ENCODE assay signal across 9 mouse cellular contexts in the genomic region with DNA sequence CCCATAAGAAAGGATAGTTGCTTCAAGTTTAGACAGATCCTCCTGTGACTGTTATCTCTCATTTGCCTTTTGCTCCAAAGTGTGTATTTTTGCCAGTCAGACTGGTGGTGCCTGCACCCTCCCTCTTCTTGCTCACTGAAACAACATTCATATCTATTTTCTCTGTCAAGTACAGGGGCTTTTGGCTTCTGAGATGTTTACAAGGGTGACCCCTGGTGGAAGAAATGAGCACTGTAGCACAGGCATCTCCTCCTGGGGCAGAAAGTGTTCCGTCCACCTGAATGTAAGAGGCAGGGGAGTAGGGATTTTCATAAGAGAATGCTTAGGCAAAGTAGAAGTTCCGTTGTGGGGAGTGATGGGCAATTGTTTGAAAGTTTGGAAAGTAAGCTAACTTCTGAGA. TPM values are rescaled to one million over a fixed set of nuclear protein-coding genes. Genes with fewer than 3 reads are reported as not detected.
DNase-seq lines count a peak whose midpoint lies in the region; ATAC-seq and TF ChIP-seq lines count a peak whose summit lies in the region.
"Had no signal": no experiment of that assay in that cellular context is flagged by ENCODE, and none has a peak within 500 bp of the region (broad histone marks: within the 10 kb centered on the region; RNA-seq: fewer than 3 reads in every experiment).

No protein-coding gene starts in this region.

- no peak overlapping the region for H3K4me3 ChIP-seq in cortical plate, adult 2 months (ENCODE audit: insufficient read depth, low read length)
- no peak overlapping the region for H3K4me3 ChIP-seq in heart, adult 2 months
- H3K4me3 ChIP-seq in layer of hippocampus, adult 2 months, result no peak overlapping the region
- H3K4me3 ChIP-seq: liver, embryonic 15.5 days had no signal

- TF ChIP-seq POLR2A in cortical plate, adult 2 months (IDR thresholded peaks at IDR 0.05; ENCODE audit: extremely low read depth, insufficient read depth, low read length), result no peak
- TF ChIP-seq POLR2A in heart, adult 2 months (IDR thresholded peaks at IDR 0.05; ENCODE audit: insufficient read depth, low read depth, low read length), result no peak

- no peak overlapping the region for H3K9ac ChIP-seq in heart, adult 2 months (ENCODE audit: low read depth, low read length)
- H3K9ac ChIP-seq: liver, embryonic 15.5 days had no signal

- no peaks in the 10 kb centered on the region for H3K4me1 ChIP-seq in cortical plate, adult 2 months (ENCODE audit: control insufficient read depth, insufficient read depth, low read length)
- H3K4me1 ChIP-seq in heart, adult 2 months (ENCODE audit: control insufficient read depth, insufficient read depth, low read length), result no peaks in the 10 kb centered on the region
- H3K4me1 ChIP-seq: liver, embryonic 15.5 days had no signal

- DNase-seq in adrenal gland, adult (ENCODE audit: inconsistent age in 2 of 2, low spot score in 1 of 2), result peak; percentile 72 to 93
- DNase-seq in heart, adult 2 months, result peak; percentile 60 to 75
- peak; percentile 80 to 90 for DNase-seq in layer of hippocampus, adult 2 months (ENCODE audit: low spot score in 2 of 2)
- peak; percentile 88 for DNase-seq in lung, postnatal 10 days
- peak; percentile 77 for DNase-seq in right cerebral cortex, postnatal 4 days
- peak; percentile 59 to 78 for DNase-seq in urinary bladder, postnatal 4 days (ENCODE audit: low spot score in 2 of 2)

- peak; percentile 69 for TF ChIP-seq CTCF in cortical plate, adult 2 months (IDR thresholded peaks at IDR 0.05; ENCODE audit: extremely low read depth, insufficient read depth, low read length)
- peak; percentile 98 for TF ChIP-seq CTCF in heart, adult 2 months (IDR thresholded peaks at IDR 0.05)
- peak; percentile 97 for TF ChIP-seq CTCF in layer of hippocampus, adult 2 months (conservative IDR thresholded peaks at IDR 0.05)

- WGBS in heart, adult 2 months, result 38% methylated on average over 2 of the region's 2 CpGs

- intact Hi-C loops in heart, adult 2 months (cut with DNase I), result loop anchor here (1.0 to 5.0 kb wide), 3 partner anchors 87 to 235 kb away; no protein-coding TSS in a partner anchor

- H3K27me3 ChIP-seq in heart, adult 2 months (ENCODE audit: control insufficient read depth, insufficient read depth, low read length), result no peaks in the 10 kb centered on the region
- H3K27me3 ChIP-seq: liver, embryonic 15.5 days had no signal

- peak; percentile 48 for ATAC-seq in CD4-positive, CD25-positive, alpha-beta regulatory T cell, adult 4 months

- no peaks in the 10 kb centered on the region for H3K79me2 ChIP-seq in heart, adult 2 months (replicated peaks; ENCODE audit: control insufficient read depth, insufficient read depth, low read length)

- no peaks in the 10 kb centered on the region for H3K36me3 ChIP-seq in heart, adult 2 months (ENCODE audit: control insufficient read depth, insufficient read depth, low read length)
- H3K36me3 ChIP-seq: liver, embryonic 15.5 days had no signal

- TF ChIP-seq EP300 in heart, adult 2 months (IDR thresholded peaks at IDR 0.05; ENCODE audit: insufficient read depth, low read depth, low read length), result no peak

- no peak overlapping the region for H3K27ac ChIP-seq in cortical plate, adult 2 months (ENCODE audit: insufficient read depth, low read length)
- H3K27ac ChIP-seq in heart, adult 2 months, result no peak overlapping the region
- no peak overlapping the region for H3K27ac ChIP-seq in layer of hippocampus, adult 2 months
- H3K27ac ChIP-seq: liver, embryonic 15.5 days had no signal

RNA-seq across cellular contexts. Expression of gene Tango6, which starts 35.5 kb away (rescaled TPM):
- polyA plus RNA-seq in CD4-positive, CD25-positive, alpha-beta regulatory T cell, adult 4 months (2017; shearing (Covaris generic)), result 10 to 100 TPM in 1 of 2 experiments, 1 to 10 TPM in 1; 8.6 to 16.3 TPM
- 2.8 and 2.9 TPM in 2 replicates for polyA plus RNA-seq in cortical plate, adult 2 months (2012; rRNA removed)
- 10 to 100 TPM; 10.2 to 10.5 TPM for total RNA-seq in heart, adult 2 months (2021)
- 5.2 and 7.7 TPM in 2 replicates for polyA plus RNA-seq in heart, adult 2 months (2012; rRNA removed)
- 1 to 10 TPM; 6.7 to 6.9 TPM for total RNA-seq in layer of hippocampus, adult 2 months (2021)

RNA-seq across cellular contexts. Expression of gene Cdh1, which starts 44.2 kb away (rescaled TPM):
- under 1 TPM; 0.56 to 0.81 TPM for polyA plus RNA-seq in CD4-positive, CD25-positive, alpha-beta regulatory T cell, adult 4 months (2017; shearing (Covaris generic))
- 0.93 and 1.8 TPM in 2 replicates for polyA plus RNA-seq in cortical plate, adult 2 months (2012; rRNA removed)
- total RNA-seq in heart, adult 2 months (2021), result not detected
- 0.09 and 2.4 TPM in 2 replicates for polyA plus RNA-seq in heart, adult 2 months (2012; rRNA removed)
- under 1 TPM; 0.37 to 0.54 TPM for total RNA-seq in layer of hippocampus, adult 2 months (2021)
